Mouse (Mus musculus) c-Kit-positive CD71-positive TER-119-negative erythroid progenitor cells, embryonic 14.5 days (primary cell): ENCODE measurements around the gene Akip1.

Experiments
- DNase-seq: peaks from one replicate; pipeline ENCODE4 v3.0.0-alpha.2; 2013; ENCODE audit warnings: low read depth

Gene Akip1

DNA sequence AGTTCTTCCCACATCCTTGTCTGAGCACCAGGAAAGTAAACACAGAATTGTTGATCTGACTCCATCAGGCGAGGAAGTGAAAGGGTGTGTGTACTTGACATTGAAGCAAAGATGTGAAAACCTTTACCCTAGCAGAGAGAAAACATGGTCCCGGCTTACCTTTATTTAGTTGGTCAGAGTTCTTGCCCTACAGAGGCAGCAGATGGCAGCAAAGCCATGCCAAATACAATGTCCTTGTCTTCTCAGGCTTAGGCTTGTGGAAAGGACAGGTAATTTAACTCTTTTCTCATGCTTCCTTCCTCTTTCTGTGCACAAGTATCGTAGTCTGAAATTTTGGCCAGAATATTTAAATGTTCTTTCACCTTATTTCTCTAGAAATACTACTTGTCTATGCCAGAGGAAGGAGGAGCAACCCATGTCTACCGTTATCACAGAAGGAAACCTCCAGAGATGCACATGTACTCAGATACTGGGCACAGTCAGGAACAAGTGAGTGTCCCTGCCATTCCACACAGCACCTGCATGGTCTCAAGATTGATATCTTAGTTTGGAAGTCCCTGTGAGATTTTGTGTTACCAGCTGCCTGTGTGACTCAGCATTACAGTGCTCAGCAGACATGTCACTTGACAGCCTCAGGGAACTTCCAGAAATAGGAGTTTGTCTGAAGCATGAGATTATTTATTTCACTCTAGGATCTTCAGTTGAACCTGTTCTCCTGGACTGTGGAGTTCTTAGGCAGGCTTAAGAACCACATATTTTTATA, 3.7 kb downstream of the Akip1 start:
- DNase-seq, result peak; percentile 55

DNA sequence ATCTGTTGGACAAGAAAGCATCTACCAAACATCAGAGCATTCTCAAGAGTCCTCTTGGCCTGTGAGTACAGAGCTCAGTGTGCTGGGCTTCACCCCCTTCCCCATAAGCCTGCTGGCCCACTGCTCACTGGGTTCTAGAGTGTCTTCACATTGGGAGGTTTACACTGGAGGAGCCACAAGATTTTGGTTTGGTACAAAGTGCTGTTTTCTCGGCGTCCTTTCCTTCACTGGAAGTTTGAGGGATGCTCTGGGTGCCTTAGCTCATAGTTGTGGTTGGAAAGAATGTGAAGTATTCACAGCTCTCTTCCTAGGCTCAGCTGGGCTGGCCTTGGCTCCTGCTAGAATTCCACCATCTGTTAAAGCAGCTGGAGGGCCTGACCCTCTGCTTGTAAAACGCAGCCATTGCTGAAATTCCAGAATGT, 5.5 kb downstream of the Akip1 start:
- DNase-seq, result no peak

DNA sequence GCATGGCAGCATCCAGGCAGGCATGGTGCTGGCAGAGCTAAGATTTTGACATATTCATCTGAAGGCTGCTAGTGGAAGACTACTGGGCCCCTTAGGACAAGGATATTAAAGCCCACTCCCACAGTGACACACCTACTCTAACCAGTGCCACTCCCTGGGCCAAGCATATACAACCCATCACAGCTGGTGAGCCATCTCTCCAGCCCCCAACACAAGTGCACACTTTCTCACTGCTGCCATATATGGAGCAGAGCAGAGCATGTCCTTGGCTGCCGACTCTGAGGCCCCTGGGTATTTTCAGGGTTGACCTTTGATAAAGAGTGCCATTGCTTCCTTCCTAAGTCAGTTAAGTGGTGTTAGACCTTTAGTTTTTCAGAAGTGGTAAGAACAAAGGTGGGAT, 6.6 kb downstream of the Akip1 start:
- DNase-seq, result no peak

DNA sequence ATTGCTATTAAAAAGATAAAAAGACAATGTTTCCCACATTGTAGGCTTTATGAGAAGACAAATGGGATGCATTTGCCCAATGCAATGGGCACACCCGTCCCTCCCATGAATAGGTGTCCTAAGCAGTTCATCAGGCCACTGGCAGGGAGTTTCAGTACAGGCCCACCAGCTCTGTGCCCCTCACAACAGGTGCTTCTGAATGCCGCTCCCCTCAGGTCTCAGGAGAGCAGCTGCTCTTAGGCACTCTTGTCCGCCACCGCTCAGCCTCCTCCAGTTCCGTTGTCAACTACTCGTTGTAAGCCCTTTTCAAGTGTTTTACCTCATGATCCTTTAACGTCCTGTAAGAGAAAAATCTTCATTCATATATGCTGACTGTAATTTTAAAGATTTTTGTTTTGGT, 8.7 kb downstream of the Akip1 start:
- DNase-seq, result no peak

DNA sequence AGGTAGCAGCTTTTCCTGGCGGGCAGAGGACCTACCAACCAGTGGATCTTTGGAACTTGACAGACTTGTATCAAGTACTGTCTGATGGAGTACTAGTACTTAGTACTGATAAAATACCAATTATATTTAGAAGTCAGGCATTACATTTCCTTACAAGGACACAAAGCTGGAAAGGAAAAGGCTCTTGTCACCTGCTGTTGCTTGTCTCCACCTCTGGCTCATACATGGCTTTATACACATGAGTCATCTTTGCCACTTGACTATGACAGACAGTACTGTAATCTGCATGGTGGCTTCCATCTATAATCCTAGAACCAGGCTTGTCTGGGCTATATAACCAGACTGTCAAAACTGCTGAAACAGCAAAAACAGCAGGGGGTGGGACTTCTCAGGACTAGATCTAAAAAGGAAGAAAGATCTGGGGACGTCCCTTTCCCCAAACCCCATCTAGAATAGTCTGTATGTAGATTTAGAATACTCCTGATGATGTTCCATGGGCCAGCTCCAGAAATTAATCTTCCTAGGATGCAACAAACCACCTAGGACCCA, 10.0 kb downstream of the Akip1 start:
- DNase-seq, result no peak

DNA sequence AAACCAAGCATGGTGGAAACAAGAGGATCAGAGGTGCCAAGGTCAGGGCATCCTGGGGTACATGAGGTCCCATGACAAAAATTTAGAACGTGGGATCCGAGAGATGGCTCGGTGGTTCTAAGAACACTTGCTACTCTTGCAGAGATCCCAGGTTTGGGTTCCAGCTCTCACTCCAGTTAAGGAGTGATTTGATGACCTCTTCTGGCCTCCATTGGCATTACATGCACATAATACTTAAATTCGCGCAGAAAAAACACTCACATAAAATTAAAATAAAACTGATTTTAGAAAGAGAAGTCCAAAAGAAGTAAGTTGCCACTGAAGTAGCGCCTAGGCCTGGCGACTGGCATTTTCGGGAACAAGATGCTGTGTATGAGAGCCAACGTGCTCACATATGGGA, 15.8 kb downstream of the Akip1 start:
- DNase-seq, result peak; percentile 34

DNA sequence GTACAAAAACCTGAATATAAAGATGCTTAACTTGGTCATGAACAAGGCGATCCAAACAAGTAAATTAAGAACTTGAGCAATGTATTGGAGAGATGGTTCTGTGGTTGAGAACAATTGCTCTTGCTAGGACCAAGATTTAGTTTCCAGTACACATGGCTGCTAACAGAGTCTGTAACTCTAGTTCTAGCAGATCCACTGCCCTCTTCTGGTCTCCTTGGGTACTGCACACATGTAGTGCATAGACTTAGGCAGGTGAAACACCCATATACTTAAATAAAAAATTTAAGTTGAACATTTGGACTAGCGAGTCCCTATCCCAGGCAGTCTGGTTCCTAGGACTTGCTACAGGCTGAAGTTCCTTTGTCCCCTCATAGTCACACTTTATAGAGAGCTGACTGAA, 19.1 kb downstream of the Akip1 start:
- peak; percentile 22 for DNase-seq

DNA sequence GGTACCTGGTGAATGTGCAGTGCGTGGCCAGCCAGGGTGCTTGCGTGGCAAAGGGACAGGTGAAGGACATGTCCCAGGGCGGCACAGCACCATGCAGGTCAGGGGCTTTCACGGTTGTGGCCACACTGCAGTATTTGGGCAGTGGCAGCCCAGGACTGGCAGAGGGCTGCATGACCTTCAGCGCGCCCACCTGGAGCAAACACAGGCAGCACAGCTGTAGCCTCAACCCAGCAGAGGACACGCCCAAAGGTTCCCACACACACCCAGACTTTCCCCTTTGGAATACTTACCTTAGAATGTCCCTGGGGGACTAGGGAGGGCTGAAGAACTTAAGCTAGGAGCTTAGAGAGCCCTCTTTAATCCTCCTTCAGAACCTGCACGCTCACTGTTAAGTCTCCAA, 19.6 kb downstream of the Akip1 start:
- DNase-seq, result no peak

DNA sequence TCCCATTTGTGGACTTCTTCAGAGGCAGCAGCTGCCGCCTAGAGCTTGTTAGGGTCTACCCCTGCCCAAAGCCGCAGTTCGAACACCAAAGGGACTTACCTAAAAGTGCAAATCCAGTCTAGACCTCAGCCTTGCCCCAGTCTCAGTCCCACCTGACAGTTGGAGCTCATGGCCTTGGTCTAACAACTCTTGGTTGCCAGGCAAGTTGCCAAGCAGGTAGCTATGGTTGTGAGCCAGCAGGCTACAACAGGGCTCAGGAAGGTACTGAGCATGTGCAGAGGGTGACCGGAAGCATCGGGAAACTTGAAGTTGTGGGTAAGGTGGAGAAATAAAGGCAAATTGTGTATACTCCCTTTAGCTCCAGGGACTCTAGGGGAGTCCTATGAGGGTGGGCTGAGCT, 20.2 kb downstream of the Akip1 start, which contains the start of gene BC051019:
Gene BC051019 (minus strand): TSS at position 154 of the 400 bp plus-strand sequence.
- DNase-seq, result no peak

DNA sequence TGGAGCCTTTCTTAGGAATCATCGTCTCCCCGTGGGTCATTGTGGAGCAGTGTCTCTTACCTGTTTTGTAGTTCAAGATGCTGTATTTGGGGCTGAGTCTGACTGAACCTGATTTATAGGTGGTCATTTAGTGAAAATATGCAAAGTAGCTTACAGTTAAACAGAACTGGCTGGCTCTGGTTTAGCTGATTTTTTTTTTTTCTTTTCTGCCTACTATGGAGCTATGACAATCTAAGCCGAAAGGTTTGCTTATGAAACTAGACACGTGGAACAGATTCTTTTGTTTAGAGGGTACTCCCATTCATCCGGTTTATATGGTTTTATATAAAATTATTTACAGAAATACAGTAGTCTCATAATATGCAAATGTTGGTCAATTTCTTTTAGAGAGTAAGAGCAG, 28.1 kb downstream of the Akip1 start, which contains the start of gene Ascl3:
Gene Ascl3 (minus strand): TSS at position 101 of the 400 bp plus-strand sequence.
- DNase-seq, result no peak

DNA sequence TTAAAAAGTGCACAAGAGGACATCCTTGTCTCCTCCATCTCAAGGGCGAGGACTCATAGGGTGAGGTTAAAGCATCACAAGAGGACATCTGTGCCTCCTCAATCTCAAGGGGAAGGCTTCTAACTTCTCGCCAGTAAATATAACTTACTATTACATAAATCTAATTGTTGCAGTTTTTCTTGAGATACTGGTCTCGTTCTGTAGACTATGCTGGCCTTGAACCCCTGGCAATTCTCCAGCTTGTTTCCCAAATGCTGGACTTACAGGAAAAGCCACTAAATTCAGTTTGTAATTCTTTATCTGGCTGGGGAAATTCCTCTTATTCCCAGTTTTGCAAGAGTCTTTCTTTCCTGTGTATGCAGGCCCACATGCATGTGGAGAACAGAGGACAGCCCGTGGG, 31.3 kb downstream of the Akip1 start:
- no peak for DNase-seq

DNA sequence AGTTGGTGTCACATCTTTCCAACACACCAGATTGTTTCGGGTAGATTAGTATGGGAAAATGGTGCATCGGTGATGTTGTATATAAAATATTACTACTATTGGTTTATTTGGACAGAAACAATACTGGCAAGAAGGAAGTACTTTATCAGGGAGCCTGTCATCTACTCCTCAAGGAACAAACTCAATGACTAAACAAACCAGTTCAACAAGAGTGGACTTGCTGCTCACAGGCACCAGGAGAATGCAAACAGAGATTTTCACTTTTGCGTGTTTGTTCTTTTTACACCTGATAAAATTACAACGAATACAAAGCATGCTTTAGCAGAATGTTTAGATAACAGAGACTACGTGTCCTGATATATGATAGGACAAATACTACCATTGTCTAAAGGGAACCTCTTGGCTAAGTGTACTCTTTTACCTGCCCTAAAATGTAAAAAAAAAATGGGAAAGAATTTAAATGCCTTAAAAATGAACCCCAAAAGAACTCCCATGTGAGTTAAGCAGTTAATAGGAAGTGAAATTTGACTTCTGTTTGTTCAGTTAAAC, 36.4 kb downstream of the Akip1 start:
- DNase-seq, result no peak

DNA sequence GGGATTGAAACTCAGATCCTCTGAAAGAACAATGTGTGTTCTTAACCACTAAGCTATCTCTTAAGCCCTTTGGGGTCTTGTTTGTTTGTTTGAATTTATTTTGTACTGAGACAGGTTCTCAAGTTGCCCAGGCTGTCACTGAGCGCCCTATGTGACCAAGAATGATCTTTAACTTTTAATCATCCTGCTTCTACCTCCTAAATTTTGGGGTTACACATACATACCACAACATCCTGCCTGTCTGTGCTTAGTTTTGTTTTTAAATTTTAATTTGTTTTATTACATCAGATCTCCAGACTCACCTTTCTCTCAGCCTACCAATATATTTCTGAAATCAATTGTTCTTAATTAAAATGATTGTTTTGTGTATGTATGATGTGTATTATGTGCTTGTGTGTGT, 37.6 kb downstream of the Akip1 start:
- DNase-seq, result no peak

DNA sequence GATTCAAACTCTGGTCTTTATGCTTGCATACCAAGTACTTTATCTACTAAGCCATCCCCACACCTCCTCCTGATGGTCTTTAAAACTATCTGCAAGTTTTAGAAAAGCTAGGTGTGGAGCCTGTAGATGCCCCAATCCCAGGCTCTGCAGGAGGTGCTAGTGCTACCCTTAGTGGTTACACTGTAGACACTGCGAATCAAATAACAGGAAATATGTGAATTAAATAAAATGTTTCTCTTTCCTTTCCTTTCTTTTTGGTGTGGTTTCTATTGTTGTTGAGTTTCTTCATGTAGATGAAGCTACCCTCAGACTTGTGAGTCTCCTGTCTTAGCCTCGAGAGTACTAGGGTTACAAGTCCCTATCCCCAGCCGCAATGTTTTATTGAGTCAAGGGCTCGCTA, 38.2 kb downstream of the Akip1 start:
- DNase-seq, result no peak

DNA sequence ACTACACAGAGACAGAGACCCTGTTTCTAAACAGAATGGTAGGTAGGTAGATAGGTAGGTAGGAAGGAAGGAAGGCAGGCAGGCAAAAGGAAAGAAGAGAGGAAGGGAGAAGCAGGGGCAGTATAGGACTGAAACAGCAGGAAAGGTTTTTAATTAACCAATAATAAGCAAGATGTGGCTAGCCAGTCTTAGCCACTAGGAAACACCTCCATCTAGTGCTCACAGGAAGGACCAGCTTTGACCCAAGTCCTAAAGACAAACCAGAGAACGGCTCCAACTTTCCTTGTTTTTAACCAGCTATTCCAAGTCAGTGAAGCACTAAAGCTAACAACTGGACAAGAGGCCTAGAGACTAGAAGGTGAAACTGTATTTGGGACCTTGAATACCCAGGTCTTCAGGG, 44.3 kb downstream of the Akip1 start:
- no peak for DNase-seq

DNA sequence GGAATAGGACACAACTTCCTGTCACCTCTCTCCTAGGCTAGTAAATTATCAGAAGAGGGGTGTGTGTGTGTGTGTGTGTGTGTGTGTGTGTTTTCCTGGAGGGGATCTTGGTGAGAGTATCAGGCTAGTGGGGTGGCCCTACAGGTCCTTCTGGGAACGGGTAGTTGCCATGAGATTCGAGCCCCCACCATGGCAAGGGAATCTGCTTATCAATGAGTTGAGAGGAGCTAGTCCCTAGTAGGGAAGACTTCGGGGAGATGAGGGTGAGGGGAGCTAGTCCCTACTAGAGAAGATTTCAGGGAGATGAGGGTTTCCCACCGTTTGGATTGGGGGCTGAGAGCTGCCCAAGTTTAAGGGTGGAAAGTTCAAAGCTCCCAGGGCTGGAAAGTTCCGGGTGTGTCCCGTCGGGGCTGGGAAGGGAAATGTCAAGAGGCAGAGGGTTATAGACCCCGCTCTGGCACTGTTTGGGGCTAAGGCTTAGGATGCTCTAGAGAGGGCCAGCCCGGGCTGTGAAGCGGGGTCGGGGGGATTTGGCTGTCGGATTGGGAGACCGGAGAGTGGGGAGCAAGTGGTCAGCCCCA, 48.0 kb downstream of the Akip1 start:
- DNase-seq, result no peak

DNA sequence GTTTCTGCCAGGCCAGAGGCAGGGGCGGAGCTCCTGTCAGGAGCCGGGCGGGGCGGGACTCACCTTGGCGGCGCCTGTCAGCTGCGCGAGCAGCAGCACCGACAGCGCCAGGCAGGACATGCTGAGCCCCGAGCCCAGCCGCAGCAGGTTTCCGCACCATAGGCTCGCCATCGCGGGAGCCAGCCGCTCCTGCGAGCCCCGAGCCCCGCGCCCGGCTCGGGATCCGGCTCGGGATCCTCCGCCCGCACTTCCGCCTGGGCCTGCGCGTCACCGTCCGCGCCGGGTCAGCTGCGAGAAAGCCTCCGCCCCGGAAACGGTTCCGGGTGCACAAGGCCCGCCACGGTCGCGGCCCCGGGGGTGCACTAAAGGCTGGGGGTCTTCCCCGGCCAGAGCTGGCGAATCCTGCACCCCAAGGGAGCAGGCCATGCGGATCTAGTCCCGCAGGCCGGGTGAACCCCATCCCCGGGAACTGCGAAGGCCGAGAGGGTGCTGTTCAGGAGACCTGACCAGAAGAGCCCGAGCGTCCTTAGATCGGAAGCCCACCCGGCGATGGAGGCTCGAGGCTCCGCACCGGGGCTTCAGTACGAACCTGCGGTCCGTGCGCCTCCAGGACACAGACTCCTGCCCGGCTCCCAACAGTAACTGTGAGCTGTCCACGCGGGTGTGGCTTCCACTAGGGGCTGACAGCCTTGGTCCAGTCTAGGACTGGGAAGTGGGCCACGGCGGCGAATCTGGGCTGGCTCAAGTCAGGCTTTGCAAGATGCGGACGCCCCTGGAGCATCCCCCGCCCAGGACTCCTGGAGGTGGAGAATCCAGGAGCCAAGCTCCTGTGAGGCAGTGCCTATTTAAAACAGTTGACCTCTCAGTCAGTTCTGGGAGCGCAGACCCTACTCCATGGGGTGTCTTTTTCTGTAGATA, 48.8 kb downstream of the Akip1 start, which contains the start of gene Tmem9b:
Gene Tmem9b (minus strand): TSS at position 868 of the 918 bp plus-strand sequence.
- no peak for DNase-seq

DNA sequence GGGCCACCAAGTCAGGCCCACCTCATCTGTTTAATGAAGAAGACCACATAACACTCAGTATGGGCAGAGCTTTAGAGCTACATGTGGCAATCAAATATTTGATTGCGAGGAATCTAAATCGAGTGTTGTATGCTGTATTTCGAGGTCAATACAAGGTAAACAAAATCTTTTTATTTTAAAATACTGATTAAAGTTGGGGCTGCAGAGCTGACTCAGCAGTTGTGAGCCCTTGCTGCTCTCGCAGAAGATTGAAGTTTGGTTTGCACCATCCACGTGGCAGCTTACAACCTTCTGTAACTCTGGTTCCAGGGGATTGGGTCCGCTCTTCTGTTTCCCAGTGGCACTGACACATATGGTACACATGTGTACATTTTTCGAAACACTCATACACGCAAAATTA, 50.5 kb downstream of the Akip1 start:
- DNase-seq, result no peak

DNA sequence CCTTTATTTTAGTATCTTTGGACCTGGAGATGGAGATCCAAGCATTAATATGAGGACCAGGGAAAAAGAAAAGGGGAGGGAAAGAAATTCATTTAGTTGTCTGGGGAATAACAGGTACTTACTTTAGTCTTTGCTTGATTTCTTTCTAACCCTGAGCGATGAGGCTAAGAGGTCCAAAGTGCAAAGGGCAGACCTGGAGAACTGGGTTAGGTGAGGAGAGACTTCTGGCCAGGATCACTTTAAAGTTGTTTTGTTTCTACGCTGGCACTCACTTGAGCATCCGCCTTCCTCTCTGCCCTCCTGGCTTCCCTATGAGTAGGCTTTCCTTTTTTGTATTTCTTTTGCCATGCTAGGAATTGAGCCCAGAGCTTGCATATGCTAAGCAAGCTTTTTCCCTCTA, 52.8 kb downstream of the Akip1 start:
- DNase-seq, result no peak
